Mouse (Mus musculus) heart, postnatal 0 days (tissue): ENCODE results near the gene Ypel4. TPM values are rescaled to one million over a fixed set of nuclear protein-coding genes. Genes with fewer than 3 reads are reported as not detected.
"Not testable (repeated sequence)": the region's sequence is repeated elsewhere in the genome, so short reads cannot be mapped to it uniquely, and the experiment has no call there.

Source experiments
- ATAC-seq: fragments of 200-750 bp; cut with Nextera tagmentation; 2 replicates; pipeline ENCODE4 v1.8.0; 2017; ENCODE audit warnings: low read depth, moderate number of reproducible peaks, moderate library complexity; ENCODE audit not compliant: insufficient read depth
- DNase-seq: peaks from one replicate; pipeline ENCODE4 v3.0.0-alpha.2; 2016; ENCODE audit warnings: low spot score
- H3K27ac ChIP-seq: fragments of 300-500 bp; sonication (generic); 2 replicates; pipeline ENCODE4 v1.5.1; 2014; ENCODE audit warnings: low read depth, mild to moderate bottlenecking
- H3K27me3 ChIP-seq: fragments of 300-500 bp; sonication (generic); 2 replicates; pipeline ENCODE4 v1.6.1; 2014; ENCODE audit warnings: low read length, mixed read lengths; ENCODE audit not compliant: control insufficient read depth, insufficient read depth
- H3K36me3 ChIP-seq: fragments of 300-500 bp; sonication (generic); replicated peaks from 2 replicates; pipeline ENCODE4 v1.6.1; 2014; ENCODE audit warnings: low read length, mixed read lengths; ENCODE audit not compliant: control insufficient read depth, insufficient read depth
- H3K4me1 ChIP-seq: fragments of 300-500 bp; sonication (generic); 2 replicates; pipeline ENCODE4 v1.6.1; 2014; ENCODE audit warnings: antibody characterized with exemption; ENCODE audit not compliant: control insufficient read depth, insufficient read depth
- H3K4me2 ChIP-seq: fragments of 300-500 bp; sonication (generic); 2 replicates; pipeline ENCODE4 v1.6.1; 2014; ENCODE audit warnings: low read depth, mild to moderate bottlenecking, low read length, moderate library complexity
- H3K4me3 ChIP-seq: fragments of 300-500 bp; sonication (generic); 2 replicates; pipeline ENCODE4 v1.5.1; 2014; ENCODE audit warnings: low read depth, low read length
- H3K9ac ChIP-seq: fragments of 300-500 bp; sonication (generic); replicated peaks from 2 replicates; pipeline ENCODE4 v1.6.1; 2014; ENCODE audit warnings: low read depth, low read length, mixed read lengths
- H3K9me3 ChIP-seq: fragments of 300-500 bp; sonication (generic); replicated peaks from 2 replicates; pipeline ENCODE4 v1.6.1; 2016; ENCODE audit warnings: low read length; ENCODE audit not compliant: control insufficient read depth
- CTCF ChIP-seq: IDR thresholded peaks from 2 replicates; pipeline ENCODE4 v1.5.1; 2016; ENCODE audit warnings: antibody characterized with exemption, control low read depth, low read depth
- EP300 ChIP-seq: IDR thresholded peaks from 2 replicates; pipeline ENCODE4 v1.6.1; 2016; ENCODE audit warnings: antibody characterized with exemption, low read depth
- WGBS: fragments of 180-500 bp; shearing (Covaris S2); extraction: QIAGEN DNeasy Blood & Tissue Kit; methylation state at CpG from one replicate; pipeline ENCODE4 v1.1.7; 2014; 5-methylcytosine and 5-hydroxymethylcytosine counted together
- polyA plus RNA-seq: library from polyadenylated mRNA; unstranded; fragments of >200 nt; fragmentation: Nextera tagmentation; extraction: Ambion mirVana; gene quantifications from 2 replicates; pipeline ENCODE4 v1.2.1, GENCODE M21; 2015
- total RNA-seq: library from RNA; depleted of rRNA; stranded (reverse); fragments of >200 nt; gene quantifications from 2 replicates; pipeline ENCODE4 v1.2.3, GENCODE M21; 2014; ENCODE audit warnings: low replicate concordance

Ypel4 gene
- total and polyA plus RNA-seq, 2 experiments from 2014 or later = 1.1 TPM; not detected in 1

GRCm38 (mm10) chr2:84723856-84724255 lies 10.0 kb upstream of the Ypel4 start:
- Histone ChIP-seq H3K36me3 (peaks cover 23% of the 10 kb centered on the region), H3K4me1 (peaks cover 10% of the 10 kb centered on the region), H3K27ac (no peak overlapping the region), H3K9me3 (no peaks in the 10 kb centered on the region), H3K27me3 (no peaks in the 10 kb centered on the region), H3K4me3 (no peak overlapping the region), H3K4me2 (no peak overlapping the region), H3K9ac (no peak overlapping the region)
- 90% methylated on average over 14 of the region's 14 CpGs for WGBS
- TF ChIP-seq CTCF (no peak), EP300 (no peak)
- DNase-seq (no peak), ATAC-seq (no peak)

- peaks cover 23% of the 10 kb centered on the region for H3K36me3 ChIP-seq
- no peak overlapping the region for H3K4me2 ChIP-seq
- 91% methylated on average over 10 of the region's 10 CpGs for WGBS
Measured at GRCm38 (mm10) chr2:84725770-84726169, 8.1 kb upstream of the Ypel4 start.

GRCm38 (mm10) chr2:84726716-84727115 lies 7.1 kb upstream of the Ypel4 start:
- Histone ChIP-seq H3K4me2 (peak overlapping the region; percentile 92), H3K36me3 (peaks cover 23% of the 10 kb centered on the region), H3K4me3 (peak overlapping the region; percentile 74), H3K4me1 (peaks cover 10% of the 10 kb centered on the region), H3K9ac (peak overlapping the region; percentile 69), H3K27ac (peak overlapping the region; percentile 58; the same call in 1 of the 2 replicates), H3K27me3 (no peaks in the 10 kb centered on the region), H3K9me3 (no peaks in the 10 kb centered on the region)
- DNase-seq (no peak), ATAC-seq (no peak)
- TF ChIP-seq EP300 = no peak
- TF ChIP-seq CTCF = no peak
- under 1% methylated on average over 9 of the region's 9 CpGs for WGBS

More at GRCm38 (mm10) chr2:84725770-84726169, 8.1 kb upstream of the Ypel4 start:
- Histone ChIP-seq H3K4me3 (no peak overlapping the region; the same call in 1 of the 2 replicates), H3K27me3 (no peaks in the 10 kb centered on the region), H3K9me3 (no peaks in the 10 kb centered on the region), H3K9ac (no peak overlapping the region), H3K27ac (no peak overlapping the region), H3K4me1 (peaks cover 10% of the 10 kb centered on the region)
- ATAC-seq = no peak
- no peak for DNase-seq
- no peak for TF ChIP-seq EP300
- TF ChIP-seq CTCF = no peak

GRCm38 (mm10) chr2:84727172-84727858 lies 6.5 kb upstream of the Ypel4 start, which contains the start of gene Clp1:
Clp1 (minus strand) TSS chr2:84727350.
- peak; percentile 98 for DNase-seq
- Histone ChIP-seq H3K27ac (peak within 1 kb of the TSS; percentile 83), H3K4me3 (peak within 1 kb of the TSS; percentile 74), H3K27me3 (no peaks in the 10 kb centered on the region), H3K36me3 (peaks cover 23% of the 10 kb centered on the region), H3K4me2 (peak within 1 kb of the TSS; percentile 92), H3K4me1 (peaks cover 10% of the 10 kb centered on the region), H3K9me3 (no peaks in the 10 kb centered on the region), H3K9ac (peak within 1 kb of the TSS; percentile 69)
- ATAC-seq = peak; percentile 98
- TF ChIP-seq CTCF (no peak), EP300 (no peak)
- under 1% methylated on average over 39 of the region's 39 CpGs for WGBS

- H3K27me3 ChIP-seq, H3K27ac ChIP-seq, H3K9me3 ChIP-seq, H3K4me2 ChIP-seq, DNase-seq, H3K9ac ChIP-seq, ATAC-seq, H3K4me3 ChIP-seq: not testable (repeated sequence)
- Histone ChIP-seq H3K36me3 (peaks cover 22% of the 10 kb centered on the region), H3K4me1 (peaks cover 10% of the 10 kb centered on the region)
- 85% methylated on average over 5 of the region's 5 CpGs for WGBS
Measured at GRCm38 (mm10) chr2:84728191-84728590, 5.7 kb upstream of the Ypel4 start.

- Histone ChIP-seq H3K27me3 (peaks cover 16% of the 10 kb centered on the region), H3K4me1 (peaks cover 6% of the 10 kb centered on the region), H3K4me2 (no peak overlapping the region), H3K4me3 (no peak overlapping the region), H3K9ac (no peak overlapping the region), H3K9me3 (no peaks in the 10 kb centered on the region), H3K36me3 (no peaks in the 10 kb centered on the region), H3K27ac (no peak overlapping the region)
- WGBS = 69% methylated on average over 3 of the region's 3 CpGs
- TF ChIP-seq EP300 = no peak
- TF ChIP-seq CTCF = no peak
- ATAC-seq (no peak), DNase-seq (no peak)
Measured at GRCm38 (mm10) chr2:84731206-84731605, 2.7 kb upstream of the Ypel4 start.
